Mouse (Mus musculus) liver, postnatal 0 days (tissue): Measurements from ENCODE around the gene Samd14. TPM values are rescaled to one million over a fixed set of nuclear protein-coding genes. Genes with fewer than 3 reads are reported as not detected.

Experiments
- ATAC-seq: fragments of 200-750 bp; cut with Nextera tagmentation; 2 replicates; pipeline ENCODE4 v1.8.0; 2017; ENCODE audit warnings: mild to moderate bottlenecking, moderate library complexity
- DNase-seq: peaks from one replicate; pipeline ENCODE4 v3.0.0-alpha.2; 2016
- H3K27ac ChIP-seq: fragments of 300-500 bp; sonication (generic); 2 replicates; pipeline ENCODE4 v1.5.1; 2014; ENCODE audit warnings: antibody characterized with exemption, moderate library complexity, mild to moderate bottlenecking, low read depth
- H3K27me3 ChIP-seq: fragments of 300-500 bp; sonication (generic); 2 replicates; pipeline ENCODE4 v1.6.1; 2014; ENCODE audit warnings: low read length, control low read depth, mixed read lengths; ENCODE audit not compliant: insufficient read depth
- H3K36me3 ChIP-seq: fragments of 300-500 bp; sonication (generic); replicated peaks from 2 replicates; pipeline ENCODE4 v1.6.1; 2014; ENCODE audit warnings: mild to moderate bottlenecking, control low read depth, low read length, moderate library complexity, mixed read lengths; ENCODE audit not compliant: insufficient read depth
- H3K4me1 ChIP-seq: fragments of 300-500 bp; sonication (generic); 2 replicates; pipeline ENCODE4 v1.6.1; 2014; ENCODE audit warnings: antibody characterized with exemption, mild to moderate bottlenecking, control low read depth; ENCODE audit not compliant: insufficient read depth
- H3K4me2 ChIP-seq: fragments of 300-500 bp; sonication (generic); 2 replicates; pipeline ENCODE4 v1.6.1; 2014; ENCODE audit warnings: low read depth, mild to moderate bottlenecking, low read length, moderate library complexity, mixed read lengths
- H3K4me3 ChIP-seq: fragments of 300-500 bp; sonication (generic); 2 replicates; pipeline ENCODE4 v1.5.1; 2014; ENCODE audit warnings: low read depth, low read length
- H3K9ac ChIP-seq: fragments of 300-500 bp; sonication (generic); replicated peaks from 2 replicates; pipeline ENCODE4 v1.6.1; 2014; ENCODE audit warnings: mild to moderate bottlenecking, moderate library complexity
- H3K9me3 ChIP-seq: fragments of 300-500 bp; sonication (generic); 2 replicates; pipeline ENCODE4 v1.6.1; 2016; ENCODE audit warnings: mild to moderate bottlenecking, control low read depth, low read length, mixed read lengths
- CTCF ChIP-seq: sonication (generic); IDR thresholded peaks from 2 replicates; pipeline ENCODE4 v1.5.1; 2016; ENCODE audit warnings: antibody characterized with exemption, low read depth
- EP300 ChIP-seq: IDR thresholded peaks from 2 replicates; pipeline ENCODE4 v1.6.1; 2016; ENCODE audit warnings: antibody characterized with exemption, low read depth, mild to moderate bottlenecking
- WGBS: fragments of 180-500 bp; shearing (Covaris S2); extraction: QIAGEN DNeasy Blood & Tissue Kit; methylation state at CpG from one replicate; pipeline ENCODE4 v1.1.7; 2014; ENCODE audit not compliant: insufficient replicate concordance; 5-methylcytosine and 5-hydroxymethylcytosine counted together
- polyA plus RNA-seq: library from polyadenylated mRNA; unstranded; fragments of >200 nt; fragmentation: Nextera tagmentation; extraction: Ambion mirVana; gene quantifications from 2 replicates; pipeline ENCODE4 v1.2.1, GENCODE M21; 2015

The Samd14 gene
- polyA plus RNA-seq, 1 experiment from 2014 or later = 16.1 TPM

- peak overlapping the region; percentile 83 for H3K27ac ChIP-seq
- under 1% methylated on average over 84 of the region's 99 CpGs for WGBS
- H3K4me1 ChIP-seq = peaks cover 76% of the 10 kb centered on the region
- peak overlapping the region; percentile 88 for H3K4me2 ChIP-seq
- H3K36me3 ChIP-seq = peaks cover 12% of the 10 kb centered on the region; the same call in 1 of the 2 replicates
- ATAC-seq (peak; percentile 14), DNase-seq (peak; percentile 71)
- H3K9ac ChIP-seq = peak overlapping the region; percentile 93
- TF ChIP-seq CTCF = no peak
- H3K4me3 ChIP-seq = peak overlapping the region; percentile 89
- H3K27me3 ChIP-seq = no peaks in the 10 kb centered on the region
- H3K9me3 ChIP-seq = no peaks in the 10 kb centered on the region
These were observed 17.8 kb upstream of the Samd14 start for GRCm38 (mm10) chr11:94991641-94992479.

GRCm38 (mm10) chr11:94992480-94992753 lies 17.3 kb upstream of the Samd14 start:
- Histone ChIP-seq H3K27me3 (no peaks in the 10 kb centered on the region), H3K4me1 (peaks cover 78% of the 10 kb centered on the region), H3K27ac (peak overlapping the region; percentile 83), H3K9ac (peak overlapping the region; percentile 93), H3K36me3 (peaks cover 16% of the 10 kb centered on the region; the same call in 1 of the 2 replicates), H3K4me3 (peak overlapping the region; percentile 89), H3K9me3 (no peaks in the 10 kb centered on the region), H3K4me2 (peak overlapping the region; percentile 88)
- no peak for ATAC-seq
- peak; percentile 49 for DNase-seq
- no peak for TF ChIP-seq EP300
- TF ChIP-seq CTCF = no peak
- 2% methylated on average over 20 of the region's 20 CpGs for WGBS

- H3K27ac ChIP-seq = peak overlapping the region; percentile 83
- H3K9ac ChIP-seq = peak overlapping the region; percentile 93
- TF ChIP-seq EP300 (no peak), CTCF (no peak)
- no peaks in the 10 kb centered on the region for H3K27me3 ChIP-seq
- WGBS = 4% methylated on average over 22 of the region's 22 CpGs
- ATAC-seq (no peak), DNase-seq (peak; percentile 63)
- H3K4me3 ChIP-seq = peak overlapping the region; percentile 89
- peaks cover 74% of the 10 kb centered on the region for H3K4me1 ChIP-seq
- peaks cover 16% of the 10 kb centered on the region; the same call in 1 of the 2 replicates for H3K36me3 ChIP-seq
- H3K4me2 ChIP-seq = peak overlapping the region; percentile 88
- no peaks in the 10 kb centered on the region for H3K9me3 ChIP-seq
These were observed 16.7 kb upstream of the Samd14 start for GRCm38 (mm10) chr11:94992754-94993606.

GRCm38 (mm10) chr11:94994208-94994814 lies 15.4 kb upstream of the Samd14 start:
- H3K36me3 ChIP-seq = peaks cover 20% of the 10 kb centered on the region
- H3K4me2 ChIP-seq = peak overlapping the region; percentile 88
- no peaks in the 10 kb centered on the region for H3K27me3 ChIP-seq
- peak overlapping the region; percentile 89 for H3K4me3 ChIP-seq
- peak overlapping the region; percentile 93 for H3K9ac ChIP-seq
- DNase-seq (no peak), ATAC-seq (no peak)
- TF ChIP-seq EP300 = peak; percentile 32; the same call in 1 of the 2 replicates
- TF ChIP-seq CTCF = no peak
- H3K4me1 ChIP-seq = peaks cover 74% of the 10 kb centered on the region
- 42% methylated on average over 10 of the region's 10 CpGs for WGBS
- peak overlapping the region; percentile 52 for H3K27ac ChIP-seq
- no peaks in the 10 kb centered on the region for H3K9me3 ChIP-seq

- Histone ChIP-seq H3K27me3 (no peaks in the 10 kb centered on the region), H3K9ac (peak overlapping the region; percentile 93), H3K27ac (peak overlapping the region; percentile 39; the same call in 1 of the 2 replicates), H3K36me3 (peaks cover 29% of the 10 kb centered on the region), H3K9me3 (no peaks in the 10 kb centered on the region), H3K4me2 (peak overlapping the region; percentile 88), H3K4me3 (peak overlapping the region; percentile 89), H3K4me1 (peaks cover 71% of the 10 kb centered on the region)
- 54% methylated on average over 11 of the region's 11 CpGs for WGBS
- no peak for TF ChIP-seq CTCF
- no peak for TF ChIP-seq EP300
- no peak for DNase-seq
- ATAC-seq = no peak
These were observed 14.5 kb upstream of the Samd14 start for GRCm38 (mm10) chr11:94994947-94995772.
